Mouse (Mus musculus) urinary bladder, adult 2 months (tissue): ENCODE measurements around the gene Tbx5. TPM values are rescaled to one million over a fixed set of nuclear protein-coding genes. Genes with fewer than 3 reads are reported as not detected.

ENCODE experiments used
- polyA plus RNA-seq: library from polyadenylated mRNA; depleted of rRNA; stranded (reverse); fragments of >200 nt; gene quantifications from 2 replicates; pipeline ENCODE4 v1.2.3, GENCODE M21; 2012; rRNA removed

Tbx5 gene
- polyA plus RNA-seq, 1 experiment, result 9.9 TPM

Other genes with a start within 250 kb of the Tbx5 start
- gene Tbx3, start 162.0 kb upstream of the Tbx5 start, polyA plus RNA-seq, result 40.4 and 54.3 TPM in 2 replicates